Mouse (Mus musculus) neutrophil, adult 5-6 weeks (primary cell): ENCODE measurements around the gene Hdgfl2. TPM values are rescaled to one million over a fixed set of nuclear protein-coding genes. Genes with fewer than 3 reads are reported as not detected.

ENCODE experiments used
- ATAC-seq: fragments of 151-379, 151-347 bp; 2 replicates; pipeline ENCODE4 v1.8.0; 2017; ENCODE audit warnings: mild to moderate bottlenecking, moderate TSS enrichment; ENCODE audit not compliant: insufficient number of reproducible peaks, poor library complexity, low FRiP score, severe bottlenecking; ENCODE audit errors: extremely low read depth
- total RNA-seq: library from RNA; stranded (forward); fragments of 200-1000 nt; gene quantifications from 2 replicates; pipeline ENCODE4 v1.2.3, GENCODE M21; 2017

Gene Hdgfl2
- total RNA-seq, result 153 and 189 TPM in 2 replicates

DNA sequence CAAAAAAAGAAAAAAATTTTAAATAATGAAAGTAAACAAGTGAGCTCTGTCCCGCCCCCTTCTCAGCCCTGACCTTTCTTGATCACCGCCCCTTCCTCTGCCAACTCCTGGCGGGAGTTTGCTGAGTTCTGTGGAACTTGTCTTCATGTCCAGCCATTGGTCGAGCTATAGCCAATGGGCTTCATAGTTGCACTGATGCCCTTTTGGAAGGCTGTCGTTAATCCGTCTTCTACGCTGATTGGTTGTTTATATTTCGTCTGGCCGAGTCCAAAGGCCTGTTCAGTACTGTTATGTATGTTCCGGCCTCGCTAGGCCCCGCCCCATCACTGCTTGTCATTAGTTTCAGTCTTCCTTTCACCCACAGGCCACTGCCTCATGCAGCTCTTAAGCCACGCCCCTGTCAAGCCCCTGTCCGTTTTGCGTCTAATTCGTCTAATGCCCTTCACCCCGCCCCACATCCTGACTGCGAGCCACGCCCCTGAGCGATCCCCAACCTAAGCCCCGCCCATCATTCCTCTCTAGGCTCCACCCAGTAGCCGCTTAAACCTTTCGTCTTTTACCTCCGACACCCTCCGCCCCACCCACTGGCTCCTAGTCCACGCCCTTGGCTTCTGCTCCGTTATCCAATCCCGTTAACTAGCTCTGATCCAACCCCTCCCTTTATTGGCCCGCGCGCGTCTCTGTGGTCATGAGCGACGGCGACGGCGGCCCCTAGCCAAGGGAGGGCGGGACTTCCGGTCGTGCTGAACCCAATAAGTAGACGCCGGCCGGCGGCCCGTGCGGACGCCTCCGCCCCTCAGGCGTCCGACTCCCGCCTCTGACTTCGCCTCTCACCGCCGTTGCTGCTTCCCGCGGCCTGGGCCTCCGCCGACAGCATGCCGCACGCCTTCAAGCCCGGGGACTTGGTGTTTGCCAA, at the start of gene Hdgfl2:
TSS of gene Hdgfl2 (plus strand) at position 755 of the 916 bp plus-strand sequence.
- ATAC-seq, result peak; percentile 75

DNA sequence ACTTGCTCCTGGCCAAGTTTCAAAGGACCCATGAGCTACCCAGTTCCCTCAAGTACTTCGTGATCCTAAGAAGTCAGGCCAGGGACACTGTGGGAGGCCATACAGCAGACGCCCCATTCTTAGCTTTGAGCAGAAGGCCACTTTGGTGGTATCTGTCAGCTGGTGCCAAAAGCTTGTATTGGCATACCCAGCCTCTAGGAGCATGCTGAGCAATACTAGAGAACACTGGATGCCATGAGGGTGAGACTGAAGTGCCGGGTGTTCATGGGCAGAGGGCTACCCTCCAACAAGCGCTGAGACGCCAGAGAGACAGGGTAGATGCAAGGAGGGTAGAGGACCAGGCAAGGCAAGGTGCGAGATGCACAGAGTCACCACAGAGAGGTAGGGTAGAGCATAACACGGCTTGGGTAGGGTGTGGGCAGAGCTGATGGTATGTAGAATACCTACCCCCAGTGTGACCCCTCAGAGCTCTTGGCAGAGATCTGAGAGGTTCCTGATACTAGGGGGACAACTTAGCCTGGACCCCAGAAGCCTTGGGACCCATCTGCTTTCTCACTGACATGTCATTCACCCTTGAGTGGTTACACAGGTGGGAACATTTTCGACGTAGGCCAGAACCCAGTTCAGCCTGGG, 49.1 kb upstream of the Hdgfl2 start:
- no peak for ATAC-seq

DNA sequence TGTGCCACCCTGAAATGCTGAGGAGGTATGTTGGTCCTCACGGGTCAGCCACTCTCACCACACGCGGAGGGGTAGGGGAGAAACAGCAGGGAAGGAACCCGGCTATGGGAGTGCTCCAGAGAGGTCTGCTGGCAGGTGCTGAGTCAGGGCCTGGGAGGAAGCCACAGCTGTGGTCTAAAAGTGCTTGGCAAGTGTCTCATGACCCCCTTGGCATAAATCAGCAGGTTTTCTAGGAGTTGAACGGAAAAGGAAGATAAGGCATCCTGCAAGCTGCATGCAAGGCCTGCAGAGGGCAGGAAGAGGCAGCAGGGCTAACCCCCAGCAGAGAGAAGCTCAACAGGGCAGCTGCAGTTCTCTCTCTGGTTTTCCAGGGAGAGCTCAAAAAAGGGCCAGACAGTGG, 48.5 kb upstream of the Hdgfl2 start:
- ATAC-seq, result peak; percentile 28

DNA sequence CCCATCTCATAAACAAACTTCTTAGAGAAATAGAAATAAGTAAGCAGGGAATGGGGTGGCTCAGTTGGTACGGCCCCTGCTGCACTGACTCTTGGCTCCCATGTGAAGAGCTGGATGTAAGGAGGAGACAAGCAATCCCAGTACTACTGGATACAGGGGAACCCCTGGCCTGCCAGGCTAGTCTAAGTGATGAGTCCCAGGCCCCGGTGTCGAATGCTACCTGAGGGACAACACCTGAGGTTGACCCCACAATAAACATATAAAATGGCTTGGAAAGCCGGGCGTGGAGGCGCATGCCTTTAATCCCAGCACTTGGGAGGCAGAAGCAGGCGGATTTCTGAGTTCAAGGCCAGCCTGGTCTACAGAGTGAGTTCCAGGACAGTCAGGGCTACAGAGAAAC, 48.0 kb upstream of the Hdgfl2 start:
- no peak for ATAC-seq

DNA sequence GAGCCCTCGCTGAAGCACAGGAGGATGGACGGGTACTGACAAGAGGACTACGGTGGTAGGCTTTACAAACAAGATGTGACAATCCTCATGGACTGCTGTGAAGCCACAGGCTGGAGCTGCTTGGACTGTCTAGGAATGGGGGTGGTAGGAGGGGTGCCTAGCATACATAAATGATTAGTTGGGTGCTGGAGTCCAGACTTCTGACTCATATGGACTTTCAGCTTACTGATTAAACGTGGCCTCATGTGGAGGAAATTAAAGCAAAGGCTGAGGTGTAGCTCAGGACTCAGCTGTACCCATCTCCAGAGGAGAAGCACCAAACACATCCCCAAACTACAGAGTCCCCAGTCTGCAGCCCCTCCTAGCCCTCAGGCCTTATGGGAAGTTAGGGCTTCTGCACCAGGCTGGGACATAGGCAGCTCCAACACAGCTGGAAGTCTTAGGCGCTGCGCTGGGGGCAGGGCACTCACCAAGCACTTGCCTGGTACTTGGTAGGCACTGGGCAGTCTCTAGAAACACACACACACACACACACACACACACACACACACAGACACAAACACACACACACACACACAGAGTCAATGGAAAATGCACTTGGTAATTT, 47.2 kb upstream of the Hdgfl2 start:
- no peak for ATAC-seq

DNA sequence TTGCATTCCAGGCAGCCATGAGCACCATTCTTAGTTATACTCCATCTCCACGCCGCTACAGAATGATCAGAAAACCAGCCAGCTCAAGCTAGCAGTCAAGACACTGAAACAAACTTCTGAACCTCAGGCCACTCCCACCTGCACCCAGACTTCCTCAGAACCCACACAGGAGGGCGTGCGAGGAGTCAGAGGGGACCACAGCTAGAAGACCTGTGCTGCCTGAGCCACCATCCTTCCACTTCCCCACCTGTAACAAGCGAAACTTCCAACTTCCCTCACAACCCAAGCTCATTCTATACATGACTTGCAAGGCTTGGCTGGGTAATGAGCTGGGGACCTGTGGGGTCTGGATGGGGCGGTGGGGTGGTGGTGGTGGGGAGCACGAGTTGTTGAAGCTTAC, 46.6 kb upstream of the Hdgfl2 start:
- ATAC-seq, result peak; percentile 49

DNA sequence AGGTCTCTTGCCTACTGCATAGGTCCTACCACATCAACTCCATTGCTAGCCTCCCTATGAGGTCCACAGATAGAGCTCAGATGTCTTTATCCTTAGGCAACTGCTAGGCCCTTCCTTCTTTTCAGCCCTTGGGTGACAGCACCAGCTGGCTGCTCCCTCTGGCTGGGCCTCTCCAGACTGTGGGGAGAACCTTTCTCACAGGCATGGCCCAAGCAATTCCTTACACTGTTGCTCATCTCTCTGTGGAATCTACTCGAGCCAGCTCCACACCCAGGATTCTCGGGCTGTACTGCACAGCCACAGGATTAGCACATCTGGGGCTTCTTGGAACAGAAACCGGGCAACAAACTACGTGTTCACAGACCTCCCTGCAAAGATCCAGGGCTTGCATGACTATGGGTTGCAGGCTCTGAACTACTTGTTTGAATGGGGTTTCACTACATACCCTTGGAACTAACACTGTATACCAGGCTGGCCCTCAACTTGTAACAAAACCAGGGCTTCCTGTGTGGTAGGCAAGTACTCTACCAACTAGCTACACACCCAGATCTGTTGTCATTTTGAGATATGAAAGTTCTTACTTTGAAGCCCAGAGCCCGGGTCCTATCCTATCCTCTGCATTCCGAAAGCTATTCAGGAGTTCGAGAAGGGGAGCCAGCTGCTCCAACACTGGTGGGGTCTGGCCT, 45.3 kb upstream of the Hdgfl2 start:
- no peak for ATAC-seq

DNA sequence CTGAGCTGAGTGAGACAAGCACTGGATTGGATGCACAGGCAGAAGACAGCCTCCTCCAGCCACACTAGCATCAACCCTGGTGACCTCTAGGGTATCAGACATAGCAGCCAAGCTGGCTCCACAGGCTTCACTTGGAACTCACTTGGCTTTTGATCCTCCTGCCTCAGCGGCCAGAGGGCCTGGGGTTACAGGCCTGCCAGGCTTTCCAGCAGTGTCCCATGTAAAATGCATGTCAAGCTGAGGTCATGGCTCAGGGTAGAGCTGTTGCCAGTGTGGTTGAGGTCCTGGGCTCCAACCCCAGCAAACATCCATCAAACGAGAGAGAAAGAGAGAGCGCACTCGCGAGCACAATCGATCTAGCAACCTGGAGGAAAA, 44.7 kb upstream of the Hdgfl2 start:
- no peak for ATAC-seq

DNA sequence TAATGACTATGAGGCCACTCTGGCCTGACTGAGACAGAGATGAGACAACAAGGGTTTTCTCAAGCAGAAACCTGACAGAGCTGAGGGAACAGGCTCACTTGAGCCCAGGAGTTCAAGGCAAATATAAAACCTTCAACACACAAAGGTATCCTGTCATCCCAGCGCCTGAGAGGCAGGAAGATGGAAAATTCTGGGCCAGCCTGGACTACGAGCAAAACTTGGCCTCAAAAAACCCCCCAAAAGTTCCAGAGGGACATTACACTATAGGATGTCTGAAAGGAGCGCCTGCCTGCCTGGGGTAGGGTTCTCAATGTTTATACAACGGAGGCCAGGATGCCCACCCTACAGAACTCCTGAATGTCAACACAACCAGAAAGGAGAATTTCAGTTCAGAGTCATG, 44.2 kb upstream of the Hdgfl2 start:
- ATAC-seq, result no peak

DNA sequence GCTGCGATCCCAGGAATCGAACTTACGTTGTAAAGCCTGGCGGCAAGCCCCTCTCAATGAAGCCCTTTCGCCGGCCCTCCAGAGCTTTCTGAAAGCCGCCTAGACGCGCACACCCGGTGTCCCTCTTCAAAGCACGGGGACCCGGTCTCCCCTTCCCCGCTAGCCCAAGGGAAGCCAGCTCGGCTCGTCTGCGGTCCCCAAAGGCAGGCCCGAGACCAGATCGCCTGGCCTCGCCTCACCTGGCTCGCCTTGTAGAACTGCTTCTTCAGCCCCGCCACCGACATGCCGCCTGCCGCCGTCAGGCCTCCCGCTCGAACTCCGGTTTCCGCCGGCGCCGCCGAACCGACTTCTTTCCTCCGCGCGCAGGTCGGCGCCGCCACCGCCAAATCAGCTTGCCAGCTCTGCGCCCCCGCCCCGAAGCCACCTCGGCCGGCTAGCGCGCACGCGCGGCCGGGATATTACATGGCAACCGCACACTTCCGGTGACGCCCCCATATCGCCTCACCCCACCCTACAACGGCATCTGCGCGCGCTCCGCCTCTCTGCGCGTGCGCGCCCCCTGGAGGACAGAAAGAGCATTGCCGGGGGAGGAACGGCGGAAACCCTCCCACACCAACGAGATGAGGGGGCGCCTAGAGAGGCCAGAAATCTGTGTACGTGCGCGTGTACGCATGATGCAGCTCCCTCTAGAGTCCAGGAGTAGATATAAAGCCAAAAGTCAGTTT, 43.1 kb upstream of the Hdgfl2 start, which contains the start of gene Sh3gl1:
TSS of gene Sh3gl1 (minus strand) at position 460 of the 725 bp plus-strand sequence.
- peak; percentile 91 for ATAC-seq

DNA sequence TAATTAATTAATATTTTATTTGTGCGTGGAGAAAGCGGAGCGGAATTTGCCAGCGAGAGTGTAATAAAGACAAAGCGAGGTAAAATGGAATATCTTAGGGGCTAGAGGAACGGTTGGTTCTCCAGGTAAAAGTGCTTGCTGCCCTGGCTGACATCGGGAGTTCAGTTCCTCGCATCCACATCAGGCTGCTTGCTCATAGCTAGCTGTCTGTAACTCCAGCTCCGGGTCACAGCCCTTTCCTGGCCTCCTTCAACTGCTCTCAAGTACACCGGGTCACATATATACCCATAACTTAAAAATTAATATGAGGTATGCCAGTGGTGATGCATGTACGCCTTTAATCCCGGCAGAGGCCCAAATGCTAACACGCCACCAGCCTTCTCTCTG, 42.5 kb upstream of the Hdgfl2 start:
- ATAC-seq, result no peak

DNA sequence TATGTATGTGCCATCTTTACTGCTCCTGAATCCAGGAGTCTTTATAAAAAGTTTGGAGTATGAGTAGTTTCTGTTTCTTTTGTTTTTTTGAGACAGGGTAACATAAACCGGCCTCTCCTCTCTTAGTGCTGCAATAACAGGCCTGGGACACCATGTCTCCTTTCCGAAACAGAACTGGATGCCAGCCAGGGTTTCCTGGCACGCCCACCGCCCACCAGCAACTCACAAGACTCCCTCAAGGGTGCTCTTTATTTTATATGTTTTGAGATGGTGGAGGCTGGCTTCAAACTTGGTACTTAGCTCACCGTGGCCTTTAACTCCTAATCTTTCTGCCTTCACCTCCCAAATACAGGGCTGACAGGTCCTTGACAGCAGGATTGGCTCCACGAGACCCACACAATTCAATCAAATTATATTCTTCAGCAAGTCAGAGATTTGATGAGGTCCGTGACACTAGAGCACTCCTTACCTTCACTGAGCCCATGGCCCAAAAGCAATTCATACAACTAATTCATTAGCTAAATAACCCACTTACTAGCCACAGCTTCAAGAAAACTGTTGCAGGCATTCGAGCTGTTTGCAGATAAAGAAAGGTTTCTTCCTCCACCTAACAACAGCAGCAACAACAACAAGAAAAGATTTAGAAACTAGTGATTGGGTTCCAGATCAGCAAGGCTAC, 40.7 kb upstream of the Hdgfl2 start:
- no peak for ATAC-seq

DNA sequence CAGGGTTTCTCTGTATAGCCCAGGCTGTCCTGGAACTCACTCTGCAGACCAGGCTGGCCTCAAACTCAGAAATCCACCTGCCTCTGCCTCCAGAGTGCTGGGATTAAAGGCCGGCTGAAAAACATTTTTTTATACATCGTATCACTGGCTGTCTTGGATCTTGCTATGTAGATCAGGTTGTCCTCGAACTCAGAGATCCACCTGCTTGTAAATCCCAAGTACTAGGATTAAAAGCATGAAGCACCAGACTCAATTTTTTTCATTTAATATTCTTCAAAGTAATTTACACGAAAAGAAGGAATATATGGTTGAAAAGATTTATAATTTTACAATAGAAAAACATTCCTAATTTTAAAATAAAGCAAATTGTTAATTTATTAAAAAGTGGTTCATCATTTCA, 40.1 kb upstream of the Hdgfl2 start:
- ATAC-seq, result no peak

DNA sequence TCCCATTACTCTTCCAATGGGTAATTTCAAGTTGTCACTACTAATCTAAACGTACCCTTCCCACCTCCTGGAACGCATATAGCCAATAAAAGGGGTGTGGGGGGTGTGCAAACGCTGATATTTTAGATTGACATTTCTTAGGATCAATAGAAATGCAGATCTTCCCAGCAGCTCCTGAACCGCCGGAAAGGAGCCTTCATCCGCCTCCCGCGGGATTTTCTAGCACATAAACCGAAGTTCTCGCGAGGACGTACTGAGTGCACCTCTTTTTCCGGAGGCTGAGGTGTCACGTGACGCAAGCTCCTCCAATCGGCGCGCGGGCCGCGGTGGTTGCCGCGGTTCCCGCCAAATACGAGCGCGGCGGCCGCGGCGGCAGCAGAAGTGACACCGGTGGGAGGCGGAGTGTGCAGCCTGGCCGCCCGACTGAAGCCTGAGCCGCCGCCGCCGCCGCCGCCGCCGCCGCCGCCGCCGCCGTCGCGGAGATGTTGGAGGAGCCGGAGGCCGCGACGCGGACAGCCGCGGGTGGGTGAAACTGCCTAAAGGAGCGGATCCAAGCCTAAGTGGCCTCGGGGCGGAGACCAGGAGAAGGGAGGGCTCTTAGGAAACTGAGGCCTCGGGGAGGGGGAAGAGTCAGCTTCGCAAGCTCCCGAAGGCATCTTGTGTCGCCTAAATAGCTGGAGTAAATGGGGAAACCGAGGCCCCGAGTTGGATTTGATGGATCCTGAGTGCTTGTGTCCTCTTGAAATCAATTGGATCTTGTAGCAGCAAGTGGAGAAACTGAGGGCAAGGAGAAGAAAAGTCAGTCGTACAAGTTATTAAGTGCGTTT, 39.2 kb upstream of the Hdgfl2 start, which contains the start of gene Chaf1a:
TSS of gene Chaf1a (plus strand) at position 410 of the 827 bp plus-strand sequence.
- peak; percentile 49 for ATAC-seq

DNA sequence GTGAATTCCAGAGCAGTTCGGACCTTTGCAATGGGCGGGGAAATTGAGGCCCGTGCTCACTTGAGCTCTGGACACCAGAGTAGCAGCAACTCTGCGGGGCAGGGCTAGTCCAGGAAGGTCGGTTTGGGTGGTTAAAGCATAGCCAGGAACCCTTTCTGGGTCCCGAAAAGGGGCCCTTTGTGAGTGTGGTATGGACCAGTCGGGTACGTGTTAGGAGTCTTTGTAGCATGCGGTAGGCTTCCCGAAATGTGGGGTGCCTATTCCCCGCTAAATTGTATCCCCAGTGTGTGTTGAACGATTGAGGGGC, 38.6 kb upstream of the Hdgfl2 start:
- ATAC-seq, result no peak

DNA sequence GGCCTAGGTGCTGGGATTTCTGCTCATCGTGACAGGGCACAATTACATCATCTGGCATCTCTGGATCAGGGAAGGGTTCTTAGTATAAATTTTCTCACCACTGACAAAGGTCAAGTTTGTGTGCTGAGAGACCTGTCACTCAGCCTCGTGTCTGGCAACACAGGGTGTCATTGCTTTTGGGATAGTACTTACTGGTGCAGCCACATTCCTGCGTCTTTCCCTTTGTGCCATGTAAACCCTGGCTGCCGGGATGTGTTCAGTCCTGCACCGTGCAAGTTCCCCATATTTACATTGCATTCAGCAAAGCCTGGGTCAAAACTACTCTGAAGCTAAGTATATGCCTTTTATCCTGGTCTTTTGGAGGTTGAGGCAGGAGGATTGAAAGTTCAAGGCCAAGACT, 28.1 kb upstream of the Hdgfl2 start:
- no peak for ATAC-seq

DNA sequence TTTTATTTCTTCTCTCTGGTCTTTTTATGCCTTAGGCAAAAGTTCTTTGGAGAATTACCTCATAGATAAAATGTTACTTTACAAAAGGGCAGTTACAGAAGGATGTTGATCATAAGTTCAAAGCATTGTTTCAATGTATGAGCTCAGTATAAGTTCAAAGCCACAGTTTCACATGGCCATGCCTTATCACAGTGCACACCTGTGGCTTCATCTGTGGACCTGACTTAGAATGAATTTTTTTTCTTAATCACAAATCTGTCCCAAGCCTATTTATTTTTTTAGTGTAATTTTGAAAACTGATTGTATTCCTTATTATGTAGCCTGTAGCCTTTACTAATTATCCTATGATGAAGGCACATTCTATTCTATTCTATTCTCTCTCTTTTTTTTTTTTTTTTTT, 24.5 kb upstream of the Hdgfl2 start:
- no peak for ATAC-seq
